Mouse (Mus musculus): ENCODE data around the gene Dgkd. TPM values are rescaled to one million over a fixed set of nuclear protein-coding genes. Genes with fewer than 3 reads are reported as not detected.
A peak's percentile ranks its signal among the peaks of the same experiment; 100 is the strongest.

The Dgkd gene
- polyA plus RNA-seq, 1 experiment from 2014 or later: 25.2 TPM

DNA sequence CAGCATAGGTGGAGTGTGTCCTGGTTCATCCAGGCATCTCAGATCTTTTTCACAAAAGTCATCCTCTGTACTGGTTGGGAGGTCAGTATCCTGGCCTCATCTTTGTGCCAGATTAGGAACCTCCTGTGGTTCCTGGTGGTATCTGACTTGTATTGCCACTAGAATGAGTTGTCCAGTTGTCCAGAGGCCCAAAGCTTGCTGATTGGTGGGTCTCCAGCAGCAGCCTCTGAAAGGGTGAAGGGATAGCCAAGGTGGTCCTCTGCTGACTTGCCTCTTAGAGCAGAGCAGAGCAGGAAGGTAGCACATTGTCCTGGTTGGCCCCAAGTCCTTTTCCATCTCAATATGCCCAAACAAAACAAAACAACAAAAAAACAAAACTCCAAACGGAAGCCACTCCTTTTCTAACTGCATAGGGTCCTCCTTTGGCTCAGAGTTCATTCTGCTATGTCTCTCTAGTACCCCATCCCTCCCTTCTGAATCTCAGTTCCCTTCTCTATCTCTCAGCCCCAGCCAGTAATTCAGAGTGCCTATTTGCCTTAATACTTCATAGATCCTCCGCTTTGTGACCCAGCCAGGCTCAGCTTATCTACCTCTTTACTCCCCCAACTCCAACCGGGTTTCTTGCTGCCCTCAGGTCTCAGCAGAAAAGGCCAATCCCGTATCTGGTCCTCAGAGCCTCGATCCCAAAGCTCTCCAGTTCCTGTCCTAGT lies 851 bp upstream of the Dgkd start:
- 56% methylated on average over 5 of the region's 5 CpGs for WGBS
- Histone ChIP-seq H3K27me3 (no peaks in the 10 kb centered on the region), H3K9me3 (no peaks in the 10 kb centered on the region), H3K4me2 (peak overlapping the region; percentile 75; the same call in 1 of the 2 replicates), H3K36me3 (no peaks in the 10 kb centered on the region), H3K4me1 (peaks cover 24% of the 10 kb centered on the region), H3K4me3 (peak overlapping the region; percentile 97; the same call in 1 of the 2 replicates), H3K27ac (0 out of 2 replicates have a peak overlapping the region, but pooled peaks have one; percentile 38), H3K9ac (no peak overlapping the region)
- no peak for ATAC-seq (ENCODE audit: insufficient number of reproducible peaks, low FRiP score, low TSS enrichment, low read depth)

DNA sequence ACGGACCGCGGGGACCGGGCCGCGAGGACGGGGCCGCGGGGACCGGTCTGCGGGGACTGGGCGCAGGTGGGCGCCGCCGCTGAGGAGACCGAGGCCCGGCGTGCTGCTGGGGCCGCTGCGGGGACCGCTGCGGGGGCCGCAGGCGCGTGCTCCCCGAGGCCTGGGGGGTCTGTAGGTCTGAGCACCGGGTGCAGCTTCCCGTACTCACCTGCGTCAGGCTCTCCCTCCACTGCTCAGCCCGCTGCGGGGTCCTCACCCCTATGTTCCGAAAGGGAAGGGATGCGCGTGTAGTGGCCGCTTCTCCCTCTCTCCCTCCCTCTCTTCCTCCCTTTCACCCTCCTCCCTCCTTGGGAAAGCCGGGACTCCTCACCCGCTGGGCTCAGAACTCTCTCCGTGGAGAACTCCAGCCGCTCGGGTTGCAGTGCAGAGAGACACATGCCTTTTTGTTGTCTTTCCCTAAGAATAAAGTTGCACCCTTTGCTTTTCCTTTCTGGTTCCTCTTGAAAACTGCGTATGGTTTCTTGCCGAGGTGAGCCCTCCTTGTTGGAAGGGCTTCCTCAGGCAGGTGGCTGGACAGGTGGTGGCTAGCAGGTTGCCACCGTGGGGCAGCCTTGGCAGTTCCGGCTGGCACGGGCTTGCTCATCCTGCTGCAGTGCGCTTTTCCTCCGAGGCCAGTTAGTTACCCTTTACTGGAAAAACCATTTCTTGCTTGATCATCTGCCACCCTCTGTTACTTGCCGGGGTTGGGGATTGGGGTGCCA lies 694 bp downstream of the Dgkd start:
- Histone ChIP-seq H3K27me3 (no peaks in the 10 kb centered on the region), H3K9me3 (no peaks in the 10 kb centered on the region), H3K4me2 (peak overlapping the region; percentile 75), H3K9ac (peak overlapping the region; percentile 93), H3K4me1 (peaks cover 19% of the 10 kb centered on the region), H3K36me3 (no peaks in the 10 kb centered on the region), H3K27ac (peak overlapping the region; percentile 78), H3K4me3 (peak overlapping the region; percentile 97)
- under 1% methylated on average over 41 of the region's 48 CpGs for WGBS
- ATAC-seq (ENCODE audit: insufficient number of reproducible peaks, low FRiP score, low TSS enrichment, low read depth): peak; percentile 1; the same call in 1 of the 2 replicates

DNA sequence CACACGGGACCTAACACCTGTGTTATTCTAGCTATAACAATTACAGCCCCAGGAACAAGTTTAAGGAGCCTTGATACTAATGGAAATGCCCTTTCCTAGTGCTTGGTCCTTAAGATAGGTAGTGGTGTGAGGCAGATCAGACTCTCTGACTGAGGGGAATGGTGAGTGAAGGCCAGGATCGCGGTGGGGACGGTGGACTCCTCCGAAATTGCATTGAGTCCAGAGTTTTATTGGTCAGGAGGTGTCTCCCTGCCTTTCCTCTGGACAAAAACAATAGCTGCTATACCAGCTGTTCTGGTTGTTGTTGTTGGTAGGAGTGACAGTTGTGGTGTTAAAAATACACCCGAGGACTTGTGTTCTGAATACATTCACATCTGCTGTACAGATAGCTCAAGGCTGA lies 1.3 kb downstream of the Dgkd start:
- peak overlapping the region; percentile 97 for H3K4me3 ChIP-seq
- 28% methylated on average over 6 of the region's 6 CpGs for WGBS
- H3K9me3 ChIP-seq: no peaks in the 10 kb centered on the region
- no peaks in the 10 kb centered on the region for H3K27me3 ChIP-seq
- H3K4me1 ChIP-seq: peaks cover 19% of the 10 kb centered on the region
- ATAC-seq (ENCODE audit: insufficient number of reproducible peaks, low FRiP score, low TSS enrichment, low read depth): no peak
- no peaks in the 10 kb centered on the region for H3K36me3 ChIP-seq
- peak overlapping the region; percentile 75 for H3K4me2 ChIP-seq
- H3K27ac ChIP-seq: no peak overlapping the region
- peak overlapping the region; percentile 93 for H3K9ac ChIP-seq

DNA sequence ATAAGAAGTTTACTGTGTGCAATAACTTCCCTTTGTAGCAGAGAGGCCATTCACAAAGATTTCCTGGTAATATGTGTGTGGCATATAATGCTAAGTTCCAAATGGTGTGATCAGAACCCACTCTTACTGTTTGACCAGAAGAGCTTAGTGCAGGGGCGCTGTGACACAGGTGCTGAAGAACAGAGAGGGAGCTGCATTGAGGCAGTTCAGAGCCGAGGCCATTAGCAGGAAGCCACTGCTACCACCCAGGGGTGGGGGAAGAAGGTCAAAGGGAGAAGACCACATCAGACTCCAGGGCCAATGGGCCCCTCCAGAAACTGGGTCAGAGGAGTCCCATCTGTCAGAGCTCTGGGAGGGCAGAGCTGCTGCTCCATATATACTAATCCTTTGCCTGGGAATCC lies 1.8 kb downstream of the Dgkd start:
- Histone ChIP-seq H3K4me3 (peak overlapping the region; percentile 97; the same call in 1 of the 2 replicates), H3K4me2 (peak overlapping the region; percentile 75; the same call in 1 of the 2 replicates), H3K9ac (no peak overlapping the region), H3K9me3 (no peaks in the 10 kb centered on the region), H3K27ac (no peak overlapping the region), H3K36me3 (no peaks in the 10 kb centered on the region), H3K27me3 (no peaks in the 10 kb centered on the region), H3K4me1 (peaks cover 19% of the 10 kb centered on the region)
- ATAC-seq (ENCODE audit: insufficient number of reproducible peaks, low FRiP score, low TSS enrichment, low read depth): no peak
- WGBS: 41% methylated on average over 2 of the region's 2 CpGs

DNA sequence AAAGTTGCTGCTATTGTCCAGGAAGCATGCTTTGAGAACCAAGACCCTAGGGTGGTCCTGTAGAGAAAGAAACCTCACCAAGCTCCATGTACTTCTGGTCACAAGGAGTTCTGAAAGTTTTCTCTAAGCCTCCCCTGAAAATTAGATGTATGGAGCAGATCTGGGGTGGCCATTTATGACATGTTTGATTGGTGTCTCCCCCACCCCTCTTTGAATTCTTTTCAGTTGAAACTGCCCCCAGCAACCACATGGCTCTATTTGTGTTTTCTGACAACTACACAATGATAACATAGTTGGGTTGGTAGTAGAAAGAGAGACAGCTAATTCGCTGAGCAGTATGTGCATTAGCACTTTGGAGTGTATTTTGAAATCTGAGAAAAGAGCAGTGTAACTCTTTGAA lies 2.4 kb downstream of the Dgkd start:
- Histone ChIP-seq H3K4me3 (no peak overlapping the region), H3K36me3 (no peaks in the 10 kb centered on the region), H3K9ac (no peak overlapping the region), H3K4me1 (peaks cover 19% of the 10 kb centered on the region), H3K27me3 (no peaks in the 10 kb centered on the region), H3K27ac (no peak overlapping the region), H3K4me2 (no peak overlapping the region), H3K9me3 (no peaks in the 10 kb centered on the region)
- WGBS: 96% methylated on average over 1 of the region's 1 CpGs
- no peak for ATAC-seq (ENCODE audit: insufficient number of reproducible peaks, low FRiP score, low TSS enrichment, low read depth)

DNA sequence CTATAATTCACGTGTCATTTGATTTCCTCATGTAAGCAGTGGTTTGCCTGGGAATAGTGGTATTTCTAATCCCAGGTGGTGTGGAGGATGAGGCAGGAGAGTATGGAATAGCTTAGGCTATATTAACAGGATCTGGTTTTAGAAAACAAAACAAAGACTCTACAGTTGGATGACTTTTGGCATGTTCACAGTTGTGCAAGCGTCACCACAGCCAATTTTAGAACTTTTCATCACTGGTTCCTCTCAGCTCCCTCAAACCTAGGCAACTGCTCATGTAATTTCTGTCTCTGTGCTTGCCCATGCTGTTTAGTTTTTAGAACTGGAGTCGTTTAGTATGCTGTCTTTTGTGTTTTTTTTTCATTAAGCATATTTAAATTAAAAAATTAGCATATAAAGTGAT lies 3.7 kb downstream of the Dgkd start:
- no peak for ATAC-seq (ENCODE audit: insufficient number of reproducible peaks, low FRiP score, low TSS enrichment, low read depth)
- Histone ChIP-seq H3K27me3 (no peaks in the 10 kb centered on the region), H3K9me3 (no peaks in the 10 kb centered on the region), H3K9ac (no peak overlapping the region), H3K4me2 (no peak overlapping the region), H3K36me3 (no peaks in the 10 kb centered on the region), H3K4me1 (peaks cover 19% of the 10 kb centered on the region), H3K27ac (no peak overlapping the region), H3K4me3 (no peak overlapping the region)
- 71% methylated on average over 3 of the region's 3 CpGs for WGBS

DNA sequence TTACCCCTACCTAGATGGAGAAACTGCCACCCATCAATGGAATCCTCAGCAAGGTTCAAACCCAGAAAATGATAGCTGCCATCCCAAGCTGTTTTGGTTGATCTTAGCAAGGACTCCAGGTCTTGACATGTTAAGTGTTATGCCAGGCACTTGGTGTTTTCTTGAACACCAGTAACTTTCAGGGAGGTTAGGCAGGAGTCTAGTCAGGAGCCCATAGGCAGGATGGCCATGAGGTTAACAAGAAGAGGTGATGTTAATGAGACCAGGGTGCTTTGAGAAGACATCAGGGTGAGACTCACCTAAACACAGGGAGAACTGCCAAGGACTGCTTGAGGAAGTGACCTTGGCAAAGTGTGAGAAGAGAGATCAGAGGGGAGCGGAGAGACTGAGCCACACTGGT lies 4.9 kb downstream of the Dgkd start:
- Histone ChIP-seq H3K9ac (no peak overlapping the region), H3K9me3 (no peaks in the 10 kb centered on the region), H3K4me1 (peaks cover 19% of the 10 kb centered on the region), H3K27ac (no peak overlapping the region), H3K36me3 (no peaks in the 10 kb centered on the region), H3K4me2 (no peak overlapping the region), H3K4me3 (no peak overlapping the region), H3K27me3 (no peaks in the 10 kb centered on the region)
- ATAC-seq (ENCODE audit: insufficient number of reproducible peaks, low FRiP score, low TSS enrichment, low read depth): no peak
- 96% methylated on average over 1 of the region's 1 CpGs for WGBS

DNA sequence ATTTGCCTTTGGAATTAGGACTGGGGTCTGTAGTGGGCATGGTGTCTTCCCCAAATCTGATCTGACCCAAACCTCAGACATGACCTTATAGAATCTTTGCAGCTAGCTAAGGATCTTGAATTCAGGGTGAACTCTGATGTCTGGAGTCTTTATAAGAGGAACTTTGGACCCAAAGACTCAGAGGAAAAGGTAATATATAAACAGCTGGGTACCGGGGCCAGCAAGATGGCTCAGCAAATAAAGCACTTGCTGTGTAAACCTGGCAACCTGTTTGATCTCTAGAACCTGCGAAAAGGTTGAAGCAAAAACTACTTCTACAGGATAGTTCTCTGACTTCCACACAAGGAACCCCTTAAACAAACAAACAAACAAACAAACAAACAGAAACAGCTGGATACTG lies 5.4 kb downstream of the Dgkd start:
- no peak for ATAC-seq (ENCODE audit: insufficient number of reproducible peaks, low FRiP score, low TSS enrichment, low read depth)
- no peak overlapping the region for H3K4me3 ChIP-seq

DNA sequence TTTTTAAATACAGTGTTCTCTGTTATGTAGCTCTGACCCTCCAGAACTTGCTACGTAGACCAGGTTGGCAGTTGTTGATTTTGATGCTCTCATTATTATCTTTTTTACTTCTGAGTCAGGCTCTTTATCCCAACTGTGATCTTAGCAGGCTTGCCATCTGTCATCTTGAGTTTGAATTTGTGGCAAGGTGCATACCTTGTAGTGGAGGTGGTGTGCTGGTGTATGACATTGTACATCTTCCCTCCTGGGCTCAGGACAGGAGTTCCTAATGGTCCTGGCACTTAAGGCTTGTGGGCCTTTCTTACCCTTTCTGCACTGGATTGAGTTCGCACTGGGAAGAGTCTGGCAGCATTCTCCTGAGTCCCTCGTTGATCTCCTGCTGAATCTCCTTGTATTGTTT lies 10.5 kb downstream of the Dgkd start:
- Histone ChIP-seq H3K27ac (no peak overlapping the region), H3K36me3 (no peaks in the 10 kb centered on the region), H3K9me3 (no peaks in the 10 kb centered on the region), H3K4me3 (no peak overlapping the region), H3K9ac (no peak overlapping the region), H3K27me3 (no peaks in the 10 kb centered on the region), H3K4me1 (peaks cover 5% of the 10 kb centered on the region; the same call in 1 of the 2 replicates), H3K4me2 (no peak overlapping the region)
- 85% methylated on average over 3 of the region's 3 CpGs for WGBS
- no peak for ATAC-seq (ENCODE audit: insufficient number of reproducible peaks, low FRiP score, low TSS enrichment, low read depth)

More for the DNA sequence above, 5.4 kb downstream of the Dgkd start:
- H3K4me1 ChIP-seq: peaks cover 19% of the 10 kb centered on the region
- H3K9me3 ChIP-seq: no peaks in the 10 kb centered on the region
- WGBS: 80% methylated on average over 2 of the region's 2 CpGs
- H3K4me2 ChIP-seq: no peak overlapping the region
- no peaks in the 10 kb centered on the region for H3K36me3 ChIP-seq
- no peak overlapping the region for H3K9ac ChIP-seq
- no peaks in the 10 kb centered on the region for H3K27me3 ChIP-seq
- no peak overlapping the region for H3K27ac ChIP-seq

DNA sequence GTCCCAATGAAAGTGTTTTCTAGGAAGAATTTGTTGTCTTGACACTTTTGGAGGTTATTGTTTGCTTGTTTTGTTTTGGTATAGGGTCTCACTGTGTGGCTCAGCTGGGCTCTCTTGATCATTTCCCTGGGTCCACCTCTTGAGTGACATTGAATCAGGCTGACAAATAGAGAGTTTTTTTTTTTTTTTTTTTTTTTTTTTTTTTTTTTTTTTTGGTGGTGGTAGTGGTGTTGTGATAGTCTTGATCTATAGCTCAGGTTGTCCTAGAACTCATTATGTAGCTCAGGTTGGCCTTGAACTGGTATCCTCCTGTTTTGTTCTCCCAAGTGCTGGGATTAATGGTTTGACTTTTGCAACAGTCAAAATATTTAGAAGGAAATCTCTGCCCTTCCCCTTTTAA lies 11.8 kb downstream of the Dgkd start:
- H3K27me3 ChIP-seq: no peaks in the 10 kb centered on the region
- H3K4me3 ChIP-seq: no peak overlapping the region
- peaks cover 5% of the 10 kb centered on the region; the same call in 1 of the 2 replicates for H3K4me1 ChIP-seq
- H3K36me3 ChIP-seq: no peaks in the 10 kb centered on the region
- H3K4me2 ChIP-seq: no peak overlapping the region
- no peak overlapping the region for H3K9ac ChIP-seq
- H3K9me3 ChIP-seq: no peaks in the 10 kb centered on the region
- no peak overlapping the region for H3K27ac ChIP-seq
- ATAC-seq (ENCODE audit: insufficient number of reproducible peaks, low FRiP score, low TSS enrichment, low read depth): no peak

DNA sequence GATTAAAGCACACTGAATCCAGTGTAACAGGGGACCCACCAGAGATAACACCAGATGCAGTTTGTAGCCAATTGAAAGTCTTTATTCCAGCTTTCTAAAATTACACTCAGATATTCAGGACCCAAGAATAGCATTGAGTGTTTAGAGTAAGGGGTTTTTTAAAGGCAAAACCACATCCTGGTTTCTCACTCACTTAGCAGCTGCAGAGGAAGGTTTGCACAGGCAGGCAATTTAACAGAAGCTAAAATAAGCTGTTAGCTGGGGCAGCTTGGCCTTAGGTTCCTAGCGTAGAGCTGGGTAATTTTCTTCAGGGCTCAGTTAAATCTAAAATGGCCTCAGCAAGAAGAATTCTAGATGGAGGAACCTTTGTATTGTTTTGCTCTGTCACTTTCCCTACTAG lies 13.6 kb downstream of the Dgkd start:
- Histone ChIP-seq H3K4me3 (no peak overlapping the region), H3K9me3 (no peaks in the 10 kb centered on the region), H3K27me3 (no peaks in the 10 kb centered on the region), H3K27ac (no peak overlapping the region), H3K9ac (no peak overlapping the region), H3K36me3 (no peaks in the 10 kb centered on the region), H3K4me1 (peaks cover 13% of the 10 kb centered on the region; the same call in 1 of the 2 replicates), H3K4me2 (no peak overlapping the region)
- no peak for ATAC-seq (ENCODE audit: insufficient number of reproducible peaks, low FRiP score, low TSS enrichment, low read depth)
- 68% methylated on average over 1 of the region's 1 CpGs for WGBS

DNA sequence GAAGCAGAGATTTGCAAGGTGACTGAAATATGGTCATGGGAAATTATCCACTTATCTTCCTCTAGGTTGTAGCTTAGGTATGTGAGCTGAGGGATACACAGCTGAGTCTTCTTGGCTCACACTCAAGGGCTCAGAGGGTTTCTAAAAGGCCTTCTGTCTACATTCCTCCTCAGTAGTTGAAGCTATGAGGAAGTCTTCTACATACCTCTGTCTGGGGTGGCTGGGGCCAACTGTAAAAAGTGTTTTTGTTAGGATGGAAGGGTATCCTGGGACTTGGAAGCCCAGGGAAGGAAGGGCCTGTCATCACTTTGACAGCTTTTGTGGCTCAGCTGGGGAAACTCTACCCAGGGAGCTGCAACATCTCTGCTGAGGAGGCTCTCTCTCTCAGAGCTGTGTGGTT lies 18.5 kb downstream of the Dgkd start:
- no peaks in the 10 kb centered on the region for H3K9me3 ChIP-seq
- no peak overlapping the region for H3K4me2 ChIP-seq
- ATAC-seq (ENCODE audit: insufficient number of reproducible peaks, low FRiP score, low TSS enrichment, low read depth): no peak
- no peaks in the 10 kb centered on the region for H3K36me3 ChIP-seq
- H3K27me3 ChIP-seq: no peaks in the 10 kb centered on the region
- H3K4me1 ChIP-seq: peaks cover 11% of the 10 kb centered on the region; the same call in 1 of the 2 replicates
- 0 out of 2 replicates have a peak overlapping the region, but pooled peaks have one; percentile 1 for H3K27ac ChIP-seq
- no peak overlapping the region for H3K9ac ChIP-seq
- H3K4me3 ChIP-seq: no peak overlapping the region
